Mouse (Mus musculus): ENCODE data around the gene Serpina3a.

- TF ChIP-seq CTCF (IDR thresholded peaks at IDR 0.05; ENCODE audit: low read depth, low read length), result no peak
- TF ChIP-seq EP300 (IDR thresholded peaks at IDR 0.05; ENCODE audit: insufficient read depth, low read depth, low read length), result no peak
Measured at GRCm38 (mm10) chr12:104105847-104106246, 6.7 kb upstream of the Serpina3a start.

All from ES-Bruce4 (cell line).